Mouse (Mus musculus): ENCODE data around the gene Gm11214.
A peak's percentile ranks its signal among the peaks of the same experiment; 100 is the strongest.

Gene Gm11214

DNA sequence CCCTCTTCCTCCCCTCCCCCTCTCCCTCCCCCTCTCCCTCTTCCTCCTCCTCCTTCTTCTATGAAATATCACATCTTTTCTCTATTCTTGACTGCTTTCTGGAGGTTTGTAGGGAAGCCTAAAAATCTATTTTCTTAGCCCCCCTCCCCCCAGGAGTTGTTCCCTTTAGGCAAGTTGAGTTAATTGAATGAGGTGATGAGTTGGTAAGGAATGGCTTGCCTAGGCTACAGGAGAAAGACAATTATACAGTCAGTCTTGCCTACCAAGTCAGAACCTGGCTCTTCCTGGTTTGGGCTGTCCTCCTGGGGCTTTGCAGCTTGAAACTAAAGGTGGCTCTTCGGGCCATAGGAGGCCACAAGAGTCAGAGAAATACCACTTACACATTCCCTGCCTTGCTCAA, 3.4 kb downstream of the Gm11214 start:
- no peak for DNase-seq

DNA sequence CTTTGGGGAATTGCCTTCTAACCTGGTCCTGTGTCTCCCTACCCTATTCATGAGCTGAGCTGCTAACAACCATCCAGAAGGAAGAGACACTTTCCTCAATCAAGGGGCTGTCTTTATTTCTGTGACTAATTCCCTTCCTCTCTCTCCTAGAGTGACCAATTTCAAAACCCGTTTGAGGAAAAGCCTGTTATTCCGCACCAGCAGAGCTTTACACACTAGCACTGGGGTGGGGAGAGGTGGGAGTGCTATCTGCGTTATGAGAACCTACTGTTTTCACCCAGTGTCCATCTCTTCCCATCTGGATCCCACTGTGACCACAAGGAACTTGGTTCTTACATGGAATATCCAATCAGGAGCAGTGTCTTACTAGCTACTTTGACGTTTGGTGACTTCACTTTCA, 4.1 kb downstream of the Gm11214 start:
- DNase-seq: no peak

GRCm38 (mm10) chr4:63654381-63654780, 8.8 kb downstream of the Gm11214 start:
- no peak for DNase-seq

- no peak for DNase-seq
Observed at GRCm38 (mm10) chr4:63643956-63644726, 19.0 kb downstream of the Gm11214 start.

GRCm38 (mm10) chr4:63639842-63640241, 23.3 kb downstream of the Gm11214 start:
- no peak for DNase-seq

- no peak for DNase-seq
Observed at GRCm38 (mm10) chr4:63638603-63639002, 24.6 kb downstream of the Gm11214 start.

- no peak for DNase-seq
Observed at GRCm38 (mm10) chr4:63633181-63633580, 30.0 kb downstream of the Gm11214 start.

GRCm38 (mm10) chr4:63627111-63627510, 36.1 kb downstream of the Gm11214 start:
- no peak for DNase-seq

DNA sequence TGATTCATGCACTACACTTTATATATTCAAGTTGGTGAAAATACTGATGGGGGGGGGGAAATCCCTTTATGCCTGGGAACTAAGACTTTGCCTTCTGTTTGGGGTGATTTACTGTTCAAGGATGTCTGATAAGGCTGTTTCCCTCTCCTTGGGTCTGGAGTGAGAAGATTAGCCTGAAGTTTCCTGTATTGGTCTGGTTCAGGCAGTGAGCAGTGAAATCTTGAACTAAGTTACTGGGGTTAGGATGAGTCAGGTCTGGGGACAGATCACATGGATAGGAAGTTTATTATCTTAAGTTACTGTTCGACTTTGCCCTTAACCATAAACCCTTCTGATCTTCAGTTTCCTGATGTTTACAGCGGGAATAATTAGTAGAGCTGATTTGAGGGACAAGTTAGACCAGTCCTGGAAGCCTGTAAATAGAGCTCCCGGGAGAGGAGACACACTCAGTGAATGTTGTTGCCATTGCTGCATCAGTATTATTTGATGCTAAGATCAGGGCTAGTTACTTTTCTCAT, 37.6 kb downstream of the Gm11214 start:
- no peak for DNase-seq

- peak; percentile 35 for DNase-seq
Observed at GRCm38 (mm10) chr4:63622378-63622835, 40.8 kb downstream of the Gm11214 start, which contains the start of gene Tex48. Gene Tex48 (minus strand): TSS chr4:63622428.

DNA sequence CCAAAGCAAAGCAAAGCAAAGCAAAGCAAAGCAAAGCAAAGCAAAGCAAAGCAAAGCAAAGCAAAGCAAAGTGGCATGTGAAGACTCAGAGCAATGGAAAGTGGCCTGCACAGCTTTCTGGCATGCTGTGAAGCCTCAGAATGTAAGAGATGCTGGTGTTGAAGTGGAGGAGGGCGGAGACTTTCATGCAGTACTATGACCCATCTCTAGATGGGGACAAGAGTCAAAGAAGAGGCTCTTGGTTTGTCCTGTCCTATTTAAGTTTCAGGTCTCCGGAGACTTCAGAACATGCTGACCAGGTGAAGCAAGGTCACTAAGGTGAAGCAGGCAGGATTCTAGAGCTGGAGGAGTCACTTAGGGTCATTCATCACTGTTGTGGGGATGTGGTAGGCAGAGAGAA, 41.3 kb downstream of the Gm11214 start:
- peak; percentile 36 for DNase-seq
